8 mouse cellular contexts compared by ENCODE assay signal in genomic region chr1:155576432-155576831, GRCm38 (mm10). TPM values are rescaled to one million over a fixed set of nuclear protein-coding genes. Genes with fewer than 3 reads are reported as not detected.
DNase-seq lines count a peak whose midpoint lies in the region; ATAC-seq and TF ChIP-seq lines count a peak whose summit lies in the region.

No protein-coding gene starts in this region.

- 35% methylated on average over 2 of the region's 2 CpGs for WGBS in hindbrain, embryonic 11.5 days
- WGBS in liver, embryonic 11.5 days: 37% methylated on average over 2 of the region's 2 CpGs

- no peak overlapping the region for H3K4me2 ChIP-seq in hindbrain, embryonic 11.5 days (replicated peaks; ENCODE audit: low read depth, low read length)
- H3K4me2 ChIP-seq in liver, embryonic 11.5 days: no peak overlapping the region

- no peak overlapping the region for H3K4me3 ChIP-seq in ES-E14 (ENCODE audit: insufficient read depth in 1 of 2, low read depth in 1 of 2, low read length in 2 of 2, poor library complexity in 1 of 2, severe bottlenecking in 1 of 2)
- H3K4me3 ChIP-seq in hindbrain, embryonic 11.5 days (ENCODE audit: low read depth, low read length): no peak overlapping the region
- no peak overlapping the region for H3K4me3 ChIP-seq in liver, embryonic 11.5 days (ENCODE audit: low read depth, low read length)

- no peaks in the 10 kb centered on the region for H3K27me3 ChIP-seq in hindbrain, embryonic 11.5 days (ENCODE audit: control insufficient read depth, insufficient read depth, low read length)
- no peaks in the 10 kb centered on the region for H3K27me3 ChIP-seq in liver, embryonic 11.5 days (replicated peaks; ENCODE audit: control insufficient read depth, insufficient read depth, low read length)

- no peaks in the 10 kb centered on the region for H3K9me3 ChIP-seq in ES-E14 (ENCODE audit: control insufficient read depth, insufficient read depth, low read depth, low read length)
- H3K9me3 ChIP-seq in hindbrain, embryonic 11.5 days (ENCODE audit: control insufficient read depth, low read length): no peaks in the 10 kb centered on the region
- H3K9me3 ChIP-seq in liver, embryonic 11.5 days (ENCODE audit: control insufficient read depth, low read length): no peaks in the 10 kb centered on the region

- ATAC-seq in hindbrain, embryonic 11.5 days (ENCODE audit: low FRiP score): no peak
- ATAC-seq in liver, embryonic 11.5 days (replicated peaks; ENCODE audit: low FRiP score): peak; percentile 10; the same call in 1 of the 2 replicates

- no peak overlapping the region for H3K9ac ChIP-seq in ES-E14 (ENCODE audit: insufficient read depth, low read depth, low read length, poor library complexity, severe bottlenecking)
- H3K9ac ChIP-seq in hindbrain, embryonic 11.5 days (ENCODE audit: low read depth, low read length): no peak overlapping the region
- no peak overlapping the region for H3K9ac ChIP-seq in liver, embryonic 11.5 days (ENCODE audit: low read depth, low read length)

- in situ Hi-C loops in ES-E14 (cut with MboI; ENCODE audit: low sequenced_read_pairs in 2 of 2, unreplicated experiment in 2 of 2): no loop called here

- H3K27ac ChIP-seq in ES-E14 (ENCODE audit: insufficient read depth, low read depth, low read length, poor library complexity, severe bottlenecking): no peak overlapping the region
- no peak overlapping the region for H3K27ac ChIP-seq in hindbrain, embryonic 11.5 days (ENCODE audit: low read depth, low read length)
- no peak overlapping the region for H3K27ac ChIP-seq in liver, embryonic 11.5 days (ENCODE audit: low read depth, low read length)

- no peaks in the 10 kb centered on the region for H3K36me3 ChIP-seq in ES-E14 (ENCODE audit: control insufficient read depth, insufficient read depth, low read length, poor library complexity, severe bottlenecking)
- H3K36me3 ChIP-seq in hindbrain, embryonic 11.5 days (ENCODE audit: control insufficient read depth, insufficient read depth, low read length): no peaks in the 10 kb centered on the region
- 0 out of 2 replicates have a peak, but pooled peaks cover 6% of the 10 kb centered on the region for H3K36me3 ChIP-seq in liver, embryonic 11.5 days (ENCODE audit: control insufficient read depth, insufficient read depth, low read length)

- DNase-seq in kidney, adult 9 months: peak; percentile 36
- DNase-seq in kidney, adult 11 months: no peak
- peak; percentile 47 for DNase-seq in ES-E14 (ENCODE audit: low read depth, low spot score)
- DNase-seq in cerebellum, adult 9-10 months: peak; percentile 59
- peak; percentile 78 for DNase-seq in hindbrain, embryonic 11.5 days (ENCODE audit: low spot score)
- DNase-seq in liver, embryonic 11.5 days (ENCODE audit: low spot score): no peak
- DNase-seq in retina, adult 2 months (ENCODE audit: low read depth, low spot score): peak; percentile 48
- no peak for DNase-seq in urinary bladder, postnatal 10 days (ENCODE audit: low spot score)

- 0 out of 4 replicates have a peak, but pooled peaks cover 0 to 2% of the 10 kb centered on the region in 2 experiments for H3K4me1 ChIP-seq in ES-E14 (ENCODE audit: control insufficient read depth in 2 of 2, insufficient read depth in 2 of 2, low read length in 2 of 2, poor library complexity in 1 of 2)
- no peaks in the 10 kb centered on the region for H3K4me1 ChIP-seq in hindbrain, embryonic 11.5 days (replicated peaks; ENCODE audit: control insufficient read depth, insufficient read depth, low read length)
- H3K4me1 ChIP-seq in liver, embryonic 11.5 days (replicated peaks; ENCODE audit: control insufficient read depth, insufficient read depth, low read length): no peaks in the 10 kb centered on the region

TF ChIP-seq in ES-E14, 5 proteins besides CTCF, POLR2A, EP300 and RAD21:
- TF ChIP-seq MAFK (IDR thresholded peaks at IDR 0.05; ENCODE audit: insufficient read depth, low read depth, low read length) (no peak), ZC3H11A (IDR thresholded peaks at IDR 0.05; ENCODE audit: borderline replicate concordance, low read depth, low read length) (0 out of 2 replicates have a peak, but pooled peaks have one; percentile 18)

RNA-seq across cellular contexts. Expression of gene Acbd6, which starts 18.5 kb away (rescaled TPM):
- total RNA-seq in ES-E14 (2012; rRNA removed): 47.6 and 49.8 TPM in 2 replicates
- 70.9 and 79.9 TPM in 2 replicates for polyA plus RNA-seq in hindbrain, embryonic 11.5 days (2014; fragmentation: Nextera tagmentation; extraction: Ambion mirVana)
- 101 and 106 TPM in 2 replicates for polyA plus RNA-seq in liver, embryonic 11.5 days (2014; fragmentation: Nextera tagmentation; extraction: Ambion mirVana)

Comparison
In these comparisons a context has a peak if more than half of its experiments do, and no peak if none do; other contexts are left out.
1. DNase-seq: peak in kidney, adult 9 months (single experiment), ES-E14 (single experiment), cerebellum, adult 9-10 months (single experiment), hindbrain, embryonic 11.5 days (single experiment) and retina, adult 2 months (single experiment); none in kidney, adult 11 months (single experiment), liver, embryonic 11.5 days (single experiment) and urinary bladder, postnatal 10 days (single experiment).